Mouse (Mus musculus) telencephalon, adult 2 months (tissue): ENCODE data around the gene Olfr1480.

Source experiments
- DNase-seq: peaks from one replicate; pipeline ENCODE4 v3.0.0-alpha.2; 2011; ENCODE audit warnings: low read depth, low spot score

Olfr1480 gene

DNA sequence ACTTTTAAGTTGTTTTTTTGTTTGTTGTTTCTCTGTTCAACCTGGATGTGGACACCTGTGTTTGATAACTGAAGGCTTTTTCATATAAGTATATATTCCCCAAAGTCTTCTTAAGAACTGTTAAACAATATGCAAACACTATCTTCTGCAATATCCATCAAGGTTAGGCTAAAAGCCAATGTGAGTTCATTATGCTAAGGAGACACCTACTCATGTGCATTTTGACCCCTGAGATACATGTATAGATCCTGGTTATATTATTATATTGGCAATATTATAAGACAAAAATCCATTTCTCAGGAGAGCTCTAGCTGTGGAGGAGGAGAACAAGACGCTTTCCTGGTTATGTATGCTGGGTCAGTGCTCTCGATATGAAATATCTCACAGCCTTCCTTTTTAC, at the start of gene Olfr1480:
Gene Olfr1480 (plus strand): TSS at position 301 of the 400 bp plus-strand sequence.
- DNase-seq: no peak

DNA sequence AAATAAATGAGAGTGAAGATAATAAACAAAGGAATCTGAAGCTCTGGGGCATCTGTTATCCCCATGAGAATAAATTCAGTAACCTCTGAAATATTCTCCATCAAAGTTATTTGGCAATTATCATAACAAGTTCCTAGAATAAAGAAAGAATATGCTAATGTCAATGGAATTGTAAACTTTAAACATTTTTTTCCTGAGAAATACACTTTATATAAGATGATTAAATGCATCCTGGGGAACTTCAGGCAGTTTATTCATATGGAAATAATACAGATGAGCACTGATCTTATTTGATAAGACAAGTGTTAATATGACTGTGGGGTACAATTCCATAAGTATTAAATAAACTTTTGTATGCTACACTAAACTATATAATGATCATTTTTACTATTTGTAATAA, 47.6 kb upstream of the Olfr1480 start, which contains the start of gene Olfr1475:
Gene Olfr1475 (minus strand): TSS at position 101 of the 400 bp plus-strand sequence.
- no peak for DNase-seq

DNA sequence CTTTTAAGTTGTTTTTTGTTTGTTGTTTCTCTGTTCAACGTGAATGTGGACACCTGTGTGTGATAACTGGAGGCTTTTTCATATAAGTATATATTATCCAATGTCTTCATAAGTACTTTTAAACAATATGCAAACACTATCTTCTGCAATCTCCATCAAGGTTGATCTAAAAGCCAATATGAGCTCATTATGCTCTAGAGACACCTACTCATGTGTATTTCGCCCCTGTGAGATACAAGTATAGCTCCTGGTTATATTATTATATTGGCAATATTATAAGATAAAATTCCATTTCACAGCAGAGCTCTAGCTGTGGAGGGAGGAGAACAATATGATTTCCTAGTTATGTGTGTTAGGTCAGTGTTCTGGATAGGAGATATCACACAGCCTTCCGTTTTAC, 27.5 kb upstream of the Olfr1480 start, which contains the start of gene Olfr1477:
Gene Olfr1477 (plus strand): TSS at position 301 of the 400 bp plus-strand sequence.
- DNase-seq: no peak
